Mouse (Mus musculus) heart, embryonic 10.5 days (tissue): ENCODE measurements around the gene Tmod1. TPM values are rescaled to one million over a fixed set of nuclear protein-coding genes. Genes with fewer than 3 reads are reported as not detected.
A peak's percentile ranks its signal among the peaks of the same experiment; 100 is the strongest.

Experiments used
- DNase-seq: peaks from one replicate; pipeline ENCODE4 v3.0.0-alpha.2; 2017; ENCODE audit warnings: low spot score
- H3K27ac ChIP-seq: fragments of 300-500 bp; sonication (generic); 2 replicates; pipeline ENCODE4 v1.5.1; 2016; ENCODE audit warnings: mild to moderate bottlenecking
- H3K27me3 ChIP-seq: fragments of 300-500 bp; sonication (generic); 2 replicates; pipeline ENCODE4 v1.6.1; 2016; ENCODE audit warnings: mild to moderate bottlenecking; ENCODE audit not compliant: poor library complexity, insufficient read depth, severe bottlenecking
- H3K36me3 ChIP-seq: fragments of 300-500 bp; sonication (generic); 2 replicates; pipeline ENCODE4 v1.6.1; 2016; ENCODE audit warnings: mild to moderate bottlenecking, moderate library complexity
- H3K4me1 ChIP-seq: fragments of 300-500 bp; sonication (generic); 2 replicates; pipeline ENCODE4 v1.6.1; 2016; ENCODE audit warnings: mild to moderate bottlenecking
- H3K4me3 ChIP-seq: fragments of 300-500 bp; sonication (generic); 2 replicates; pipeline ENCODE4 v1.5.1; 2016; ENCODE audit warnings: mild to moderate bottlenecking, moderate library complexity
- H3K9me3 ChIP-seq: fragments of 300-500 bp; sonication (generic); 2 replicates; pipeline ENCODE4 v1.6.1; 2016; ENCODE audit warnings: mild to moderate bottlenecking, moderate library complexity
- WGBS: fragments of 180-500 bp; shearing (Covaris S2); methylation state at CpG from one replicate; pipeline ENCODE4 v1.1.7; 2016; 5-methylcytosine and 5-hydroxymethylcytosine counted together
- polyA plus RNA-seq: library from polyadenylated mRNA; unstranded; fragments of >200 nt; fragmentation: Nextera tagmentation; extraction: Ambion mirVana; gene quantifications from 2 replicates; pipeline ENCODE4 v1.2.1, GENCODE M21; 2016

Tmod1 gene
- polyA plus RNA-seq, 1 experiment from 2014 or later = 132 TPM

DNA sequence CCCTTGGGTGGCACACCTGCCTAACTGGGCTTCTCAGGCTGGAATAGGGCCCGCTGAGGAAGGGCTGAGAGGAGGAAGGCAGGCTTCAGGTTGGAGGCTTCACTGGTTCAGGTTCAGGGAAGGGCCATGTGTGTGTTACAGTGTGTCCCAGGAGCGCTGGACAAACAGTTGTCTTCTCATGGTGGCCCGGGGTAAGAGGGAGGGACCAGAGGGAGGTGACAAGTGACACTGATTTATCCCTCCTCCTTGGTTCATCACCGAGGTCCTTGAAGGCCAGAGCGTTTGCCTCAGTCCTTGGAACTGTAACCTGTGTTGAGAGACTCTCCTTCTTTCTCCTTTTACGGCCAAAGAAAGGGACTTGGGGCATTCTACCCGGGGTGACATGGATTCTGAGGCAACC is 61.8 kb downstream of the Tmod1 start:
- peaks cover 43% of the 10 kb centered on the region for H3K4me1 ChIP-seq
- peaks cover 92% of the 10 kb centered on the region for H3K36me3 ChIP-seq
- no peaks in the 10 kb centered on the region for H3K9me3 ChIP-seq
- H3K27ac ChIP-seq = peak overlapping the region; percentile 82
- DNase-seq = no peak
- H3K27me3 ChIP-seq = no peaks in the 10 kb centered on the region
- 27% methylated on average over 7 of the region's 7 CpGs for WGBS
- peak overlapping the region; percentile 6; the same call in 1 of the 2 replicates for H3K4me3 ChIP-seq

- no peak overlapping the region; the same call in 1 of the 2 replicates for H3K4me3 ChIP-seq
- H3K27ac ChIP-seq = peak overlapping the region; percentile 82
- H3K4me1 ChIP-seq = peaks cover 43% of the 10 kb centered on the region
- DNase-seq = no peak
- H3K9me3 ChIP-seq = no peaks in the 10 kb centered on the region
- no peaks in the 10 kb centered on the region for H3K27me3 ChIP-seq
- 13% methylated on average over 14 of the region's 14 CpGs for WGBS
- peaks cover 91% of the 10 kb centered on the region for H3K36me3 ChIP-seq
Measured at GRCm38 (mm10) chr4:46101211-46101711, 62.5 kb downstream of the Tmod1 start.

GRCm38 (mm10) chr4:46102078-46102769 is 63.5 kb downstream of the Tmod1 start:
- Histone ChIP-seq H3K9me3 (no peaks in the 10 kb centered on the region), H3K4me1 (peaks cover 43% of the 10 kb centered on the region), H3K4me3 (no peak overlapping the region), H3K27me3 (no peaks in the 10 kb centered on the region), H3K36me3 (peaks cover 91% of the 10 kb centered on the region), H3K27ac (no peak overlapping the region)
- 77% methylated on average over 10 of the region's 10 CpGs for WGBS
- DNase-seq = no peak

DNA sequence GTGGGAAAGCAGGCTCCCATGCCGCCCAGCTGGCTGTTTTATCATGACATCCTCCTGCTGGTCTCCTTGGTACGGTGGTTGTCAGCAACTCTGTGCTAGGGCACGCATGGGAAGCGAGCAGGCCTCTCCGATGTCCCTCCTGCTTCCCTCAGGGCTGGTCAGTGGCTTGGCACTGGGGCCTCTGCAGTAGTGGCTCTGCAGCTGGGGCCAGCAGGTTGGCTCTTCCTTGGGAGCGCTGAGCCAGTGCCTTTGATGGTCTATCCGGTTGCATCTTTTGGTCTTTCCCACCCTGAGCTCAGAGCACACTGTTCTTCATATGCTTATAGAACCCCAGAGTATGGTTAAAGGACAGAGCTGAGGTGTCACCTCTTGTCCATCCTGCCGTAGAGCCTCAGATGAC is 71.3 kb downstream of the Tmod1 start:
- 80% methylated on average over 8 of the region's 8 CpGs for WGBS
- H3K36me3 ChIP-seq = peaks cover 94% of the 10 kb centered on the region

DNA sequence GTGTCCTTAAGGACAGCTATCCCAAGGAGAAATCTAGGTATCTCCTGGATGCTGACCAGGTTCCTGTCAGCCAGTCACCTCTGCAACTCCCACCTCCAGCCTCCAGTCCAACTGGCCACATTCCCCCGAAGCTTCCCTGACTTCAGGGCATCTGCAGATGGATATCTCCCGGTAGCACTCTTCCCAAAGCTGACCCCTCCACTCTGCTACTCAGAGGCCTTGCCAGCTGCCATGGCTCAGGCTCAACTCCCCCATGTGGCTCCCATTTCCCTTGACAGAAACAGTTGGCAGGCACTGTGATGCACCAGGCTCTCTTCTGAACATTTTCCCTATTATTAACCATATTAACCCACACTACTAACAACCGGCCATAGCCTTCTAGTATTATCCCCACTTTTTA is 72.6 kb downstream of the Tmod1 start:
- Histone ChIP-seq H3K9me3 (no peaks in the 10 kb centered on the region), H3K4me1 (peaks cover 13% of the 10 kb centered on the region), H3K27ac (no peak overlapping the region), H3K4me3 (no peak overlapping the region), H3K27me3 (no peaks in the 10 kb centered on the region), H3K36me3 (peaks cover 96% of the 10 kb centered on the region)
- DNase-seq = no peak
- 62% methylated on average over 3 of the region's 3 CpGs for WGBS

More for the DNA sequence above, 71.3 kb downstream of the Tmod1 start:
- H3K27me3 ChIP-seq = no peaks in the 10 kb centered on the region
- no peak for DNase-seq
- no peaks in the 10 kb centered on the region for H3K9me3 ChIP-seq
- H3K4me3 ChIP-seq = no peak overlapping the region
- H3K27ac ChIP-seq = 0 out of 2 replicates have a peak overlapping the region, but pooled peaks have one; percentile 42
- peaks cover 13% of the 10 kb centered on the region for H3K4me1 ChIP-seq

DNA sequence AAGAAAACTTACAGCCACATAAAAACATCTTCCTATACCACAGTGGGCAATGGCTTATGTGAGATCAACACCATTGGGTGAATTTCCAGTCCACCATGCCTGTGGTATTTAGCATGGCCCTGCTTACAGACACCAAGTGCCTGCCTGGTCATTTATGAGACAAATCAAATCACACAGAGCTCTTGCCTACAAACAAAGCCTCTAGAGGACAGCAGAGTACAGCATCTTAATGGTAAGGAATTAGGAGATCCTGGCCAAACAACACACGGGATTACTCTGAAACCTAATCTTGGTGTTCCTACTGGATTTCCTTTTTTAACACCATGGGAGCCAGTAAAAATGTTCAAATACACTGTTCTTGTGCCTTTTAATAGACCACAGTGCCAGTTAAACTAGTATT is 76.6 kb downstream of the Tmod1 start:
- Histone ChIP-seq H3K36me3 (peaks cover 96% of the 10 kb centered on the region), H3K27me3 (no peaks in the 10 kb centered on the region), H3K4me3 (no peak overlapping the region), H3K4me1 (peaks cover 14% of the 10 kb centered on the region; the same call in 1 of the 2 replicates), H3K27ac (no peak overlapping the region), H3K9me3 (no peaks in the 10 kb centered on the region)
- WGBS = 79% methylated on average over 1 of the region's 1 CpGs
- DNase-seq = no peak

DNA sequence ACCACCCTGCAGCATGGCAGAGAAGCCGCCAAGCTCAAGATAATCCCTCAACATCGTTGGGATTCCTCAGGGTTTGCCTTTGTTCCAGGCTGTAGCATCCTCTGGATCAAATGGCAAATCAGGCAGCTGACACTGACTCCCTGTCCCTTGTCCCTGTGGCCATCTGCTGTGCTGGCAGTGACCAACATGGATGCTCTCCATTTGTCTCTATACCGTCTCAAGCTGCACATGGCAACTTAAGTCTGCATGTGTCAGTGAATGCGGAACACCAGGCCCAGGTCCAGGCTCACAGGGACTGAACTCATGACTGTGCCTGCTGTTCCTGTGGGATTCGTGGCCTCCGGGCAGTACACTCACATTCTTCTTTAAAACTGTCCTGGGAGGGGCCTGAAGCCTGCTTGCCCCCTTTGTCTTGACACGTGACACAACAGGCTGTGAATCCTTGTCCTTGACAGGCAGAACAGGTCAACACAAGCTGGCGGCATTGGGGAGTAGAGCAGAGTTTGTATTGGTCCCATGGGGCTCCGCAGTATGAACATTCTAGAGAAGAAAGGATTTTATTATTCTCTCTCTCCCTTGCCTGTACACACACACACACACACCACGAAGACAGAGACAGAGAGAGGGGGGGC is 77.9 kb downstream of the Tmod1 start:
- peaks cover 99% of the 10 kb centered on the region for H3K36me3 ChIP-seq
- peak overlapping the region; percentile 38; the same call in 1 of the 2 replicates for H3K27ac ChIP-seq
- WGBS = 74% methylated on average over 10 of the region's 10 CpGs

DNA sequence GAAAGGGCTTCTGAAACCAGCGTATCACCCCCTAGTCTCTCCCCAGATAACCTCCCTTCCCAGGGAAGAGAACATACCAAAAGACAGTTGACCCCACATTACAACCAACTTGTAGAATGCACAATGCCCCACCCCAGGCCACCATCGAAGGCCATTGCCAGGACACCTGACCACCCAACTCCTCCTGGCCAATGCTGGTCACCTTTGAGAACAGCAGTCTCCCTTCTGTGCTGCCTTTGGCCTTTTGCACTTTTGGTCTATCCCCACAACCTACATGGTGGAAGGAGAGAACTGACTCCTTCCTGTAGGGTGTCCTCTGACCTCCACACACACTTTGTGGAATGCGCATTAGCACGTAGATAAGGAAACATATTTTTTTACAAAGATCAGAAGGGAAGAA is 78.8 kb downstream of the Tmod1 start:
- 92% methylated on average over 4 of the region's 4 CpGs for WGBS
- DNase-seq = no peak
- Histone ChIP-seq H3K4me1 (peaks cover 13% of the 10 kb centered on the region; the same call in 1 of the 2 replicates), H3K27ac (no peak overlapping the region), H3K9me3 (no peaks in the 10 kb centered on the region), H3K36me3 (peaks cover 99% of the 10 kb centered on the region), H3K27me3 (no peaks in the 10 kb centered on the region), H3K4me3 (no peak overlapping the region)

More for the DNA sequence above, 77.9 kb downstream of the Tmod1 start:
- no peaks in the 10 kb centered on the region for H3K9me3 ChIP-seq
- peaks cover 13% of the 10 kb centered on the region; the same call in 1 of the 2 replicates for H3K4me1 ChIP-seq
- no peak overlapping the region for H3K4me3 ChIP-seq
- H3K27me3 ChIP-seq = no peaks in the 10 kb centered on the region
- DNase-seq = no peak

- no peak for DNase-seq
- Histone ChIP-seq H3K9me3 (no peaks in the 10 kb centered on the region), H3K36me3 (peaks cover 98% of the 10 kb centered on the region), H3K27ac (no peak overlapping the region), H3K4me1 (peaks cover 13% of the 10 kb centered on the region; the same call in 1 of the 2 replicates), H3K27me3 (no peaks in the 10 kb centered on the region), H3K4me3 (no peak overlapping the region)
- WGBS = 90% methylated on average over 14 of the region's 14 CpGs
Measured at GRCm38 (mm10) chr4:46119514-46120094, 80.9 kb downstream of the Tmod1 start.

- H3K9me3 ChIP-seq = no peaks in the 10 kb centered on the region
- H3K27me3 ChIP-seq = no peaks in the 10 kb centered on the region
- H3K36me3 ChIP-seq = peaks cover 99% of the 10 kb centered on the region
- H3K4me1 ChIP-seq = peaks cover 13% of the 10 kb centered on the region; the same call in 1 of the 2 replicates
- no peak overlapping the region for H3K27ac ChIP-seq
- WGBS = 86% methylated on average over 3 of the region's 3 CpGs
- DNase-seq = no peak
- H3K4me3 ChIP-seq = no peak overlapping the region
Measured at GRCm38 (mm10) chr4:46120767-46121166, 82.0 kb downstream of the Tmod1 start.

DNA sequence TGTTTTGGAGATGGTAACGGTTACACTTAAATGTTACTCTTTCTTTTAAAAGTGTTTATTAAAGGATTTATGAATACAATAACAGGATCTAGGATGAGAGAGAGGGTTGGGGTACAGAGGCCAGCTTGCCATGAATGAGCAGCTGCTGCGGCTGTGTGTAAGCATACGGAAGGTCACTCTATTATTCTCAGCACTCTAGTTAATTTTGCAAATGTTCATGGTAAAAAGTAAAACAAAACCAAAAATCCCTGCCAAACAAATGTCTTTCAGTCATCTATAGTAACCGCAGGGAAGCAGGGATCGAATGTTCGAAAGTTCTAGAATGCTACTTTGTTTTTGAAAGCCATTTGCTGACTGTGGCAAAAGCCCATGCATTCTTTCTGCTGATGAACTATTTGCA is 84.6 kb downstream of the Tmod1 start:
- no peak overlapping the region for H3K27ac ChIP-seq
- WGBS = 95% methylated on average over 6 of the region's 6 CpGs
- peaks cover 89% of the 10 kb centered on the region for H3K36me3 ChIP-seq
- DNase-seq = no peak
- no peak overlapping the region for H3K4me3 ChIP-seq
- H3K27me3 ChIP-seq = no peaks in the 10 kb centered on the region
- H3K9me3 ChIP-seq = no peaks in the 10 kb centered on the region
- H3K4me1 ChIP-seq = peaks cover 6% of the 10 kb centered on the region; the same call in 1 of the 2 replicates

- Histone ChIP-seq H3K4me1 (no peaks in the 10 kb centered on the region), H3K27ac (no peak overlapping the region), H3K9me3 (no peaks in the 10 kb centered on the region), H3K4me3 (no peak overlapping the region), H3K27me3 (no peaks in the 10 kb centered on the region), H3K36me3 (peaks cover 87% of the 10 kb centered on the region)
- no peak for DNase-seq
- WGBS = 36% methylated on average over 2 of the region's 2 CpGs
Measured at GRCm38 (mm10) chr4:46126541-46126940, 87.8 kb downstream of the Tmod1 start.
